Mouse (Mus musculus): ENCODE data around the gene Ubtd1.
A peak's percentile ranks its signal among the peaks of the same experiment; 100 is the strongest.
"Not testable (repeated sequence)": the region's sequence is repeated elsewhere in the genome, so short reads cannot be mapped to it uniquely, and the experiment has no call there.

Ubtd1 gene

GRCm38 (mm10) chr19:42054255-42054654, 72.7 kb downstream of the Ubtd1 start:
- ATAC-seq (ENCODE audit: insufficient number of reproducible peaks, low FRiP score, low TSS enrichment) = no peak

GRCm38 (mm10) chr19:42055881-42056280, 74.3 kb downstream of the Ubtd1 start:
- ATAC-seq (ENCODE audit: insufficient number of reproducible peaks, low FRiP score, low TSS enrichment) = no peak

- no peak for ATAC-seq (ENCODE audit: insufficient number of reproducible peaks, low FRiP score, low TSS enrichment)
Observed at GRCm38 (mm10) chr19:42056719-42057409, 75.3 kb downstream of the Ubtd1 start.

- no peak for ATAC-seq (ENCODE audit: insufficient number of reproducible peaks, low FRiP score, low TSS enrichment)
Observed at GRCm38 (mm10) chr19:42058426-42058825, 76.9 kb downstream of the Ubtd1 start.

GRCm38 (mm10) chr19:42061443-42061842, 79.9 kb downstream of the Ubtd1 start:
- ATAC-seq (ENCODE audit: insufficient number of reproducible peaks, low FRiP score, low TSS enrichment) = no peak

- ATAC-seq (ENCODE audit: insufficient number of reproducible peaks, low FRiP score, low TSS enrichment) = no peak
Observed at GRCm38 (mm10) chr19:42068441-42069240, 87.1 kb downstream of the Ubtd1 start.

GRCm38 (mm10) chr19:42069241-42069525, 87.6 kb downstream of the Ubtd1 start:
- 0 out of 2 replicates have a peak, but pooled peaks have one; percentile 31 for ATAC-seq (ENCODE audit: insufficient number of reproducible peaks, low FRiP score, low TSS enrichment)

GRCm38 (mm10) chr19:42071221-42071620, 89.7 kb downstream of the Ubtd1 start:
- ATAC-seq (ENCODE audit: insufficient number of reproducible peaks, low FRiP score, low TSS enrichment) = no peak

GRCm38 (mm10) chr19:42071886-42072608, 90.5 kb downstream of the Ubtd1 start:
- no peak for ATAC-seq (ENCODE audit: insufficient number of reproducible peaks, low FRiP score, low TSS enrichment)

GRCm38 (mm10) chr19:42072802-42073201, 91.2 kb downstream of the Ubtd1 start:
- no peak for ATAC-seq (ENCODE audit: insufficient number of reproducible peaks, low FRiP score, low TSS enrichment)

GRCm38 (mm10) chr19:42075051-42075450, 93.5 kb downstream of the Ubtd1 start:
- ATAC-seq (ENCODE audit: insufficient number of reproducible peaks, low FRiP score, low TSS enrichment) = no peak

GRCm38 (mm10) chr19:42075992-42076391, 94.4 kb downstream of the Ubtd1 start:
- ATAC-seq (ENCODE audit: insufficient number of reproducible peaks, low FRiP score, low TSS enrichment) = no peak

GRCm38 (mm10) chr19:42078566-42078965, 97.0 kb downstream of the Ubtd1 start:
- ATAC-seq (ENCODE audit: insufficient number of reproducible peaks, low FRiP score, low TSS enrichment) = no peak

GRCm38 (mm10) chr19:42079006-42079405, 97.4 kb downstream of the Ubtd1 start:
- ATAC-seq (ENCODE audit: insufficient number of reproducible peaks, low FRiP score, low TSS enrichment) = no peak

GRCm38 (mm10) chr19:42079950-42080349, 98.4 kb downstream of the Ubtd1 start:
- ATAC-seq (ENCODE audit: insufficient number of reproducible peaks, low FRiP score, low TSS enrichment) = no peak

- ATAC-seq (ENCODE audit: insufficient number of reproducible peaks, low FRiP score, low TSS enrichment) = no peak
Observed at GRCm38 (mm10) chr19:42080469-42080868, 98.9 kb downstream of the Ubtd1 start.

GRCm38 (mm10) chr19:42081613-42082012, 100.0 kb downstream of the Ubtd1 start:
- not testable (repeated sequence) for ATAC-seq (ENCODE audit: insufficient number of reproducible peaks, low FRiP score, low TSS enrichment)

All from cerebellum, adult (tissue).